Mouse (Mus musculus): ENCODE data around the gene Ccnjl. TPM values are rescaled to one million over a fixed set of nuclear protein-coding genes. Genes with fewer than 3 reads are reported as not detected.

The Ccnjl gene
- polyA plus RNA-seq, 1 experiment from 2014 or later, result 21.1 TPM

GRCm38 (mm10) chr11:43626927-43627645 lies 98.5 kb downstream of the Ccnjl start:
- Histone ChIP-seq H3K27me3 (ENCODE audit: control insufficient read depth, insufficient read depth, low read length) (no peaks in the 10 kb centered on the region), H3K36me3 (ENCODE audit: control insufficient read depth, insufficient read depth, low read length) (no peaks in the 10 kb centered on the region), H3K9me3 (ENCODE audit: control insufficient read depth, low read length) (no peaks in the 10 kb centered on the region), H3K4me2 (ENCODE audit: low read length) (peak overlapping the region; percentile 62), H3K4me3 (ENCODE audit: control insufficient read depth in 1 of 2, insufficient read depth in 1 of 2, low read depth in 1 of 2, low read length in 2 of 2) (no peak overlapping the region), H3K27ac (replicated peaks in 1 of 2; ENCODE audit: control insufficient read depth in 1 of 2, insufficient read depth in 1 of 2, low read depth in 2 of 2, low read length in 2 of 2) (peak overlapping the region; percentile 29 to 35; a peak in 3 of 4 replicates), H3K4me1 (ENCODE audit: control insufficient read depth in 2 of 2, insufficient read depth in 2 of 2, low read length in 2 of 2) (peaks cover 18 to 24% of the 10 kb centered on the region in 2 experiments), H3K9ac (ENCODE audit: low read length) (peak overlapping the region; percentile 56)
- no peak for ATAC-seq (ENCODE audit: insufficient number of reproducible peaks, insufficient read depth, low FRiP score, low read depth)
- WGBS, result 28% methylated on average over 18 of the region's 18 CpGs

DNA sequence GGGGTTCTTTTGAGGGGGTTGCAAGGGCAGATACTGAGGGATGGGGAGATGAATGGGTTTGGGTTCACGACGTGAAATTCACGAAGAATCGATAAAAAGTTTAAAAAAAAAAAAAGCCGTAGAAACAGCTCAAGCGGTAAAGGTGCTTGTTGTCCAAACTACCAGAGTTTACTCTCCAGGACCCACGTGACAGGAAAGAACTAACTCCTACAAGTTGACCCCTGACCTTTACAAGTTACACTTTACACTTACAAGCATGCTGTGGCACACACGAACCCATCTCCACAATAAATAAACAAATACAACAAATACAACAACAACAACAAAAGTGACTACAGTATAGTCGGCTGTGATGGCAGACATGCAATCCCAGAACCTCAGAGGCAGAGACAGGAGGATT lies 103.1 kb downstream of the Ccnjl start:
- WGBS, result 86% methylated on average over 9 of the region's 9 CpGs
- Histone ChIP-seq H3K4me2 (ENCODE audit: low read length) (no peak overlapping the region), H3K27me3 (ENCODE audit: control insufficient read depth, insufficient read depth, low read length) (no peaks in the 10 kb centered on the region), H3K4me3 (ENCODE audit: control insufficient read depth in 1 of 2, insufficient read depth in 1 of 2, low read depth in 1 of 2, low read length in 2 of 2) (no peak overlapping the region), H3K9me3 (ENCODE audit: control insufficient read depth, low read length) (no peaks in the 10 kb centered on the region), H3K4me1 (ENCODE audit: control insufficient read depth in 2 of 2, insufficient read depth in 2 of 2, low read length in 2 of 2) (peaks cover 22 to 33% of the 10 kb centered on the region in 2 experiments), H3K9ac (ENCODE audit: low read length) (no peak overlapping the region), H3K27ac (replicated peaks in 1 of 2; ENCODE audit: control insufficient read depth in 1 of 2, insufficient read depth in 1 of 2, low read depth in 2 of 2, low read length in 2 of 2) (no peak overlapping the region), H3K36me3 (ENCODE audit: control insufficient read depth, insufficient read depth, low read length) (no peaks in the 10 kb centered on the region)
- ATAC-seq (ENCODE audit: insufficient number of reproducible peaks, insufficient read depth, low FRiP score, low read depth), result no peak

GRCm38 (mm10) chr11:43632566-43632965 lies 104.0 kb downstream of the Ccnjl start:
- 11% methylated on average over 4 of the region's 4 CpGs for WGBS
- no peaks in the 10 kb centered on the region for H3K36me3 ChIP-seq (ENCODE audit: control insufficient read depth, insufficient read depth, low read length)
- no peak overlapping the region for H3K4me2 ChIP-seq (ENCODE audit: low read length)
- no peaks in the 10 kb centered on the region for H3K9me3 ChIP-seq (ENCODE audit: control insufficient read depth, low read length)
- H3K9ac ChIP-seq (ENCODE audit: low read length), result peak overlapping the region; percentile 5; the same call in 1 of the 2 replicates
- H3K4me1 ChIP-seq (ENCODE audit: control insufficient read depth in 2 of 2, insufficient read depth in 2 of 2, low read length in 2 of 2), result peaks cover 17 to 24% of the 10 kb centered on the region in 2 experiments
- H3K27ac ChIP-seq (replicated peaks in 1 of 2; ENCODE audit: control insufficient read depth in 1 of 2, insufficient read depth in 1 of 2, low read depth in 2 of 2, low read length in 2 of 2), result peak overlapping the region; percentile 15 to 83; a peak in 2 of 4 replicates
- H3K4me3 ChIP-seq (ENCODE audit: control insufficient read depth in 1 of 2, insufficient read depth in 1 of 2, low read depth in 1 of 2, low read length in 2 of 2), result no peak overlapping the region
- ATAC-seq (ENCODE audit: insufficient number of reproducible peaks, insufficient read depth, low FRiP score, low read depth), result no peak
- H3K27me3 ChIP-seq (ENCODE audit: control insufficient read depth, insufficient read depth, low read length), result no peaks in the 10 kb centered on the region

- no peak overlapping the region for H3K4me2 ChIP-seq (ENCODE audit: low read length)
- 64% methylated on average over 6 of the region's 6 CpGs for WGBS
- no peak for ATAC-seq (ENCODE audit: insufficient number of reproducible peaks, insufficient read depth, low FRiP score, low read depth)
- no peaks in the 10 kb centered on the region for H3K36me3 ChIP-seq (ENCODE audit: control insufficient read depth, insufficient read depth, low read length)
- peak overlapping the region in 1 of 2 experiments; percentile 83; a peak in 2 of 4 replicates for H3K27ac ChIP-seq (replicated peaks in 1 of 2; ENCODE audit: control insufficient read depth in 1 of 2, insufficient read depth in 1 of 2, low read depth in 2 of 2, low read length in 2 of 2)
- H3K4me3 ChIP-seq (ENCODE audit: control insufficient read depth in 1 of 2, insufficient read depth in 1 of 2, low read depth in 1 of 2, low read length in 2 of 2), result no peak overlapping the region
- H3K27me3 ChIP-seq (ENCODE audit: control insufficient read depth, insufficient read depth, low read length), result no peaks in the 10 kb centered on the region
- H3K9me3 ChIP-seq (ENCODE audit: control insufficient read depth, low read length), result no peaks in the 10 kb centered on the region
- peak overlapping the region; percentile 53; the same call in 1 of the 2 replicates for H3K9ac ChIP-seq (ENCODE audit: low read length)
- peaks cover 13 to 20% of the 10 kb centered on the region in 2 experiments for H3K4me1 ChIP-seq (ENCODE audit: control insufficient read depth in 2 of 2, insufficient read depth in 2 of 2, low read length in 2 of 2)
Observed at GRCm38 (mm10) chr11:43633165-43633564, 104.6 kb downstream of the Ccnjl start.

- peak; percentile 78; the same call in 1 of the 2 replicates for ATAC-seq (ENCODE audit: insufficient number of reproducible peaks, insufficient read depth, low FRiP score, low read depth)
- 14% methylated on average over 17 of the region's 19 CpGs for WGBS
- Histone ChIP-seq H3K4me3 (ENCODE audit: control insufficient read depth in 1 of 2, insufficient read depth in 1 of 2, low read depth in 1 of 2, low read length in 2 of 2) (0 out of 4 replicates have a peak overlapping the region, but pooled peaks of 1 of the 2 experiments have one; percentile 10), H3K9me3 (ENCODE audit: control insufficient read depth, low read length) (no peaks in the 10 kb centered on the region), H3K4me2 (ENCODE audit: low read length) (peak overlapping the region; percentile 51), H3K36me3 (ENCODE audit: control insufficient read depth, insufficient read depth, low read length) (no peaks in the 10 kb centered on the region), H3K9ac (ENCODE audit: low read length) (peak overlapping the region; percentile 53), H3K27ac (replicated peaks in 1 of 2; ENCODE audit: control insufficient read depth in 1 of 2, insufficient read depth in 1 of 2, low read depth in 2 of 2, low read length in 2 of 2) (peak overlapping the region; percentile 79 to 83), H3K27me3 (ENCODE audit: control insufficient read depth, insufficient read depth, low read length) (no peaks in the 10 kb centered on the region), H3K4me1 (ENCODE audit: control insufficient read depth in 2 of 2, insufficient read depth in 2 of 2, low read length in 2 of 2) (peaks cover 12 to 20% of the 10 kb centered on the region in 2 experiments)
Observed at GRCm38 (mm10) chr11:43633658-43634401, 105.2 kb downstream of the Ccnjl start.

Other genes with a start within 250 kb of the Ccnjl start
- 124 and 132 TPM in 2 replicates for gene Pttg1, start 102.5 kb upstream of the Ccnjl start, polyA plus RNA-seq (2014; fragmentation: Nextera tagmentation; extraction: Ambion mirVana)
- gene Slu7, start 95.0 kb upstream of the Ccnjl start, polyA plus RNA-seq (2014; fragmentation: Nextera tagmentation; extraction: Ambion mirVana), result 36.0 and 37.0 TPM in 2 replicates
- 4.7 and 5.3 TPM in 2 replicates for gene C1qtnf2, start 54.5 kb upstream of the Ccnjl start, polyA plus RNA-seq (2014; fragmentation: Nextera tagmentation; extraction: Ambion mirVana)
- gene 4933415A04Rik, start 58.3 kb downstream of the Ccnjl start, polyA plus RNA-seq (2014; fragmentation: Nextera tagmentation; extraction: Ambion mirVana), result 5.3 and 5.7 TPM in 2 replicates
- not detected in 2 replicates for gene Fabp6, start 72.8 kb downstream of the Ccnjl start, polyA plus RNA-seq (2014; fragmentation: Nextera tagmentation; extraction: Ambion mirVana)
- gene Pwwp2a, start 153.2 kb downstream of the Ccnjl start, polyA plus RNA-seq (2014; fragmentation: Nextera tagmentation; extraction: Ambion mirVana), result 32.4 and 34.6 TPM in 2 replicates
- 57.8 and 62.3 TPM in 2 replicates for gene Ttc1, start 219.2 kb downstream of the Ccnjl start, polyA plus RNA-seq (2014; fragmentation: Nextera tagmentation; extraction: Ambion mirVana)

Measured in heart, embryonic 14.5 days (tissue).